Mouse (Mus musculus) sigmoid colon, adult 10 weeks (tissue): ENCODE measurements around the gene Faah. TPM values are rescaled to one million over a fixed set of nuclear protein-coding genes. Genes with fewer than 3 reads are reported as not detected.

ENCODE experiments used
- polyA plus RNA-seq: library from polyadenylated mRNA; stranded (reverse); fragments of 350-450 nt; fragmentation: Illumina TruSeq; extraction: RNeasy Lipid Tissue Mini Kit (QIAGEN cat#74804); gene quantifications from one replicate; pipeline ENCODE4 v1.2.3, GENCODE M21; 2014; ENCODE audit warnings: low read depth, low replicate concordance

Gene Faah
- polyA plus RNA-seq: 4.2 TPM

GRCm38 (mm10) chr4:116017902-116018746, at the start of gene Faah:
Gene Faah (minus strand): TSS chr4:116017926.

DNA sequence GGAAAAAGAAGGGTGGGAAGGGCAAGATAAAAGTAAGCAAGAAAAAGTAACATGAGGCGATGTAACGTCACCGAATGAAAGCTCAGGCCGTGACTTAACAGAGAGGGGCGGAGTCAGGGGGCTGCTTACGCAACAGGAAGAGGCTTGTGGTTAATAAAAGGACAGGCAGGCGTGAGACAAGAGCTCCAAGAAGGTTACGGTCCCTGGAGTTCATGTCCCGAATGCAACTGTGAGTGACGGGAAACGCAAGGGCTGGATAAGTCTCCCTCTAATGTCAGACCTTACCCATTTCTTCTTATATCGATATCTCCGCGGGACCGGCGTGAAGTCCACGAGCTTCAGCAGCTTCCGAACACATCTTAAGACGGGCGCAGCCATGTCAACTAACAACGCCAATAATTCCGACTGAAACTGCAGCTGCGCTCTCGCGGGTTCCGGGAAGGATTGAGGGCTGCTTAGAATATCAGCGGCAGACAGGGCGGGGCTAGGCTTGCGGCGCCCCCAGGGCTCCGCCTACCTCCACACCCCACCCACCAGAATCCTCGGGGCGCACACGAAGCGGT, 35.8 kb upstream of the Faah start, which contains the start of gene Nsun4:
Gene Nsun4 (minus strand): TSS at position 478 of the 563 bp plus-strand sequence.

GRCm38 (mm10) chr4:115939295-115940102, 78.2 kb downstream of the Faah start, which contains the start of gene Dmbx1:
Gene Dmbx1 (minus strand): TSS chr4:115939926.

Other genes with a start within 250 kb of the Faah start
- not detected for gene Tex38, start 236.9 kb downstream of the Faah start, polyA plus RNA-seq
- 100 TPM for gene Atpaf1, start 233.1 kb downstream of the Faah start, polyA plus RNA-seq
- gene Mob3c, start 189.8 kb downstream of the Faah start, polyA plus RNA-seq: 19.8 TPM
- 14.2 TPM for gene Mknk1, start 178.7 kb downstream of the Faah start, polyA plus RNA-seq
- not detected for gene Kncn, start 133.5 kb downstream of the Faah start, polyA plus RNA-seq
- gene 6430628N08Rik, start 127.3 kb downstream of the Faah start, polyA plus RNA-seq: not detected
- not detected for gene Dmbx1, start 78.0 kb downstream of the Faah start, polyA plus RNA-seq
- gene Nsun4, start 36.0 kb upstream of the Faah start, polyA plus RNA-seq: 8.8 TPM
- gene Uqcrh, start 57.1 kb upstream of the Faah start, polyA plus RNA-seq: 435 TPM
- gene Lrrc41, start 57.3 kb upstream of the Faah start, polyA plus RNA-seq: 7.8 TPM
- 2.5 TPM for gene Rad54l, start 105.8 kb upstream of the Faah start, polyA plus RNA-seq
- 7.3 TPM for gene Pomgnt1, start 105.9 kb upstream of the Faah start, polyA plus RNA-seq
- 2.2 TPM for gene Lurap1, start 133.4 kb upstream of the Faah start, polyA plus RNA-seq
- 2,519 TPM for gene Tspan1, start 149.7 kb upstream of the Faah start, polyA plus RNA-seq
- gene 1700042G07Rik, start 155.4 kb upstream of the Faah start, polyA plus RNA-seq: not detected
- gene Gm49337, start 155.5 kb upstream of the Faah start, polyA plus RNA-seq: 7.0 TPM
- gene Pik3r3, start 203.7 kb upstream of the Faah start, polyA plus RNA-seq: 78.7 TPM